Mouse (Mus musculus): Measurements from ENCODE around the gene Agpat2. TPM values are rescaled to one million over a fixed set of nuclear protein-coding genes. Genes with fewer than 3 reads are reported as not detected.
A peak's percentile ranks its signal among the peaks of the same experiment; 100 is the strongest.

The Agpat2 gene
- polyA plus RNA-seq, 1 experiment from 2014 or later: 32.9 TPM

- peak; percentile 33 for DNase-seq
- no peak overlapping the region for H3K4me2 ChIP-seq
- peaks cover 6% of the 10 kb centered on the region for H3K4me1 ChIP-seq (ENCODE audit: insufficient read depth)
- no peak overlapping the region for H3K27ac ChIP-seq (ENCODE audit: low read depth)
- no peak overlapping the region for H3K4me3 ChIP-seq (ENCODE audit: low read depth, low read length)
- TF ChIP-seq CTCF (IDR thresholded peaks at IDR 0.05; ENCODE audit: low read depth): no peak
- no peaks in the 10 kb centered on the region for H3K27me3 ChIP-seq (ENCODE audit: insufficient read depth, low read length)
- no peaks in the 10 kb centered on the region for H3K9me3 ChIP-seq (ENCODE audit: low read depth, low read length)
- no peak overlapping the region for H3K9ac ChIP-seq
- 58% methylated on average over 4 of the region's 4 CpGs for WGBS
- H3K36me3 ChIP-seq (ENCODE audit: insufficient read depth): no peaks in the 10 kb centered on the region
- ATAC-seq (ENCODE audit: insufficient read depth): no peak
Observed at GRCm38 (mm10) chr2:26543155-26543554, 61.1 kb downstream of the Agpat2 start.

MicroRNAs within 50 kb of the gene (microRNA counts, 519-probe panel; counts per million panel counts)
- microRNA mmu-miR-126-3p (5,080 counts per million, percentile 96 among the panel's probes with 10 or more counts), microRNA mmu-miR-126-5p (4,349 counts per million, percentile 90 among the panel's probes with 10 or more counts)

Small RNAs within 50 kb of the gene (microRNA-seq; reads per million reads assigned to microRNA genes)
- 6.9 reads per million, percentile 22 among the genes with 10 or more reads in this experiment for gene Mir126a (ENCODE audit: borderline number of aligned reads)
- not detected for gene Mir126b (ENCODE audit: borderline number of aligned reads)

Other genes starting within 250 kb of the Agpat2 start
- gene Card9, start 243.5 kb downstream of the Agpat2 start, polyA plus RNA-seq (2014; fragmentation: Nextera tagmentation; extraction: Ambion mirVana): 2.4 and 2.8 TPM in 2 replicates
- 28.1 and 32.8 TPM in 2 replicates for gene Snapc4, start 223.8 kb downstream of the Agpat2 start, polyA plus RNA-seq (2014; fragmentation: Nextera tagmentation; extraction: Ambion mirVana)
- gene Entr1, start 215.1 kb downstream of the Agpat2 start, polyA plus RNA-seq (2014; fragmentation: Nextera tagmentation; extraction: Ambion mirVana): 103 and 116 TPM in 2 replicates
- 97.4 and 104 TPM in 2 replicates for gene Pmpca, start 215.1 kb downstream of the Agpat2 start, polyA plus RNA-seq (2014; fragmentation: Nextera tagmentation; extraction: Ambion mirVana)
- gene Inpp5e, start 195.2 kb downstream of the Agpat2 start, polyA plus RNA-seq (2014; fragmentation: Nextera tagmentation; extraction: Ambion mirVana): 18.6 and 22.4 TPM in 2 replicates
- 36.0 and 36.5 TPM in 2 replicates for gene Sec16a, start 159.2 kb downstream of the Agpat2 start, polyA plus RNA-seq (2014; fragmentation: Nextera tagmentation; extraction: Ambion mirVana)
- 37.7 and 44.0 TPM in 2 replicates for gene Notch1, start 87.8 kb downstream of the Agpat2 start, polyA plus RNA-seq (2014; fragmentation: Nextera tagmentation; extraction: Ambion mirVana)
- 269 and 311 TPM in 2 replicates for gene Egfl7, start 24.4 kb downstream of the Agpat2 start, polyA plus RNA-seq (2014; fragmentation: Nextera tagmentation; extraction: Ambion mirVana)
- gene Gm20532, start 17.8 kb downstream of the Agpat2 start, polyA plus RNA-seq (2014; fragmentation: Nextera tagmentation; extraction: Ambion mirVana): not detected in 2 replicates
- gene Fam69b, start 24.0 kb upstream of the Agpat2 start, polyA plus RNA-seq (2014; fragmentation: Nextera tagmentation; extraction: Ambion mirVana): 28.3 and 30.0 TPM in 2 replicates
- not detected in 2 replicates for gene Lcn4, start 66.9 kb upstream of the Agpat2 start, polyA plus RNA-seq (2014; fragmentation: Nextera tagmentation; extraction: Ambion mirVana)

All from lung, embryonic 14.5 days (tissue).